Mouse (Mus musculus): Measurements from ENCODE around the gene Msi2.

Msi2 gene

GRCm38 (mm10) chr11:88462789-88463188, 255.5 kb downstream of the Msi2 start:
- in situ Hi-C loops (cut with MboI; ENCODE audit: low pct_unique_long_range_greater_than_20kb in 1 of 2, low sequenced_read_pairs in 2 of 2, unreplicated experiment in 1 of 2): no loop called here

DNA sequence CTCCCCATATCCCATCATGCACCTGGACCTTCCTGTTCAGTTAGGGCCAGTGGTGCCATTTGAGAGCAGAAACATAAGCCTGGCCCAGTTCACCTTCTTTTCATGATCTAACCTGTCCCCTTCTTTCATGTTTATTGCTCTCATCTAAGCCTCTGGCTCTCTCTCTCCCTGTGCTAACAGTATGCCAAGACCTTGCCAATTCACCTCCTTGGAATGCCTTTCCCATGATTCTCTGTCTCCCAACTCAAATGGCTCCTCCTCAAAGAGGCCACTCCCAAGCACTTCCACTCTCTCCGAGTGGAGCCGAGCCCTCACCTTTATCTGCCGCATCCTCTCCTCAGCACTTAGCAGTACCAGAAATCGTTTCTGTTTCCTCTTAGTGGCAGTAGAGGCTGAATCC, 256.7 kb downstream of the Msi2 start:
- in situ Hi-C loops (cut with MboI; ENCODE audit: low pct_unique_long_range_greater_than_20kb in 1 of 2, low sequenced_read_pairs in 2 of 2, unreplicated experiment in 1 of 2): no loop called here

DNA sequence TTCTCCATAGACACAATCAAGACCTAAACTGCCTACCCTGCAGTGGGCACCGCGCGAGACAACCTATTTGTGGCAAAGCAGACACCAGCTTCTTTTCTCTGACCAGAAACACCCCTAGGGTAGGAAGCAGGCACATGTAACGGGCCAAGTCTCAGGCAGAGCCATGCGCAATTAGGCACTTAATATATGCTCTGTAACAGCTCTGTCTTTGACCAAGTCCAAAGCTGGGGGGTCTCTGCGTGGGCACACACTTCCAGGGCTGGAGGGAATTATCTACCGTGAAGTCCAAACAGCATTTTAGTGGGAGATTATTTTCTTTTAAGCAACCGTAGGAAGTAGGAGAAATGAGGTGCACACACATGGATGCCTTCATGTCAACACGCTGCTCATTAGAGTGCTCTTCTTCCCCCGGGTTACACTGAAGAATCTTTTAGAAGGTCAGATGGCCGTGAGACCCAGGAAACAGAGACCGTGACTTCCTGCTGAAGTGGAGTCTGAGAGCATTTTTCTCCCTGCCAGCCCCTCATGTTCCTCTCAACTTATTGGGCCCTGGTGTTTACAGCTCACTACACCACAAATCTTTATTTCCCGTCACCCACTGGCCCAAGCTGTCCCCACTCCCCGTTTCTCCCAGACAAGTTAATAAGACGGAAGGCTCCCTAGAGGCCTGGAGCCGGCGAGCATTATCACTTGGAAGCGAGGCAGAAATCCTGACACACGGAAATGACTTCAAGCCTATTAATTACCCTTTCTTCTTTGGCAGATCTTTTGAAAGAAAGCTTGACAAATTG, 258.2 kb downstream of the Msi2 start:
- in situ Hi-C loops (cut with MboI; ENCODE audit: low pct_unique_long_range_greater_than_20kb in 1 of 2, low sequenced_read_pairs in 2 of 2, unreplicated experiment in 1 of 2): no loop called here

- in situ Hi-C loops (cut with MboI; ENCODE audit: low pct_unique_long_range_greater_than_20kb in 1 of 2, low sequenced_read_pairs in 2 of 2, unreplicated experiment in 1 of 2): no loop called here
Observed at GRCm38 (mm10) chr11:88457241-88457738, 261.0 kb downstream of the Msi2 start.

- in situ Hi-C loops (cut with MboI; ENCODE audit: low pct_unique_long_range_greater_than_20kb in 1 of 2, low sequenced_read_pairs in 2 of 2, unreplicated experiment in 1 of 2): no loop called here
Observed at GRCm38 (mm10) chr11:88454867-88455806, 263.2 kb downstream of the Msi2 start.

DNA sequence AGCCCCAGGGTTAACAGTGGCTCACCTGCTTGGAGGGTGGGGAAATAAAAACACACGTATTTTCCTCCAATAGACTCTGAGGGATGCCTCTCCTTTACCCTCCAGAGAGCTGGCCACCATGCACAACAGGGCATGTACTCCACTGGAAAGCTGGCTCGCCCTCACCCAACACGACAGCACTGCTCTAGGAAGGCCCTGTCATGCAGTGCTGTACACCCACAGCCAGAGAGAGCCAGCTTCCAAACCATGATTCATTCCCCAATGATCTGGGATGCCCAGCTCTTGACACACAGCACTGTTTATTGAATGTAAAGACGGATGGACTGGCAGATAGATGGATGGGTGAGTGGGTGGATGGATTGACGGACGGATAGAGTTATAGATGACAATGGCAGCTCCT, 269.1 kb downstream of the Msi2 start:
- in situ Hi-C loops (cut with MboI; ENCODE audit: low pct_unique_long_range_greater_than_20kb in 1 of 2, low sequenced_read_pairs in 2 of 2, unreplicated experiment in 1 of 2): no loop called here

DNA sequence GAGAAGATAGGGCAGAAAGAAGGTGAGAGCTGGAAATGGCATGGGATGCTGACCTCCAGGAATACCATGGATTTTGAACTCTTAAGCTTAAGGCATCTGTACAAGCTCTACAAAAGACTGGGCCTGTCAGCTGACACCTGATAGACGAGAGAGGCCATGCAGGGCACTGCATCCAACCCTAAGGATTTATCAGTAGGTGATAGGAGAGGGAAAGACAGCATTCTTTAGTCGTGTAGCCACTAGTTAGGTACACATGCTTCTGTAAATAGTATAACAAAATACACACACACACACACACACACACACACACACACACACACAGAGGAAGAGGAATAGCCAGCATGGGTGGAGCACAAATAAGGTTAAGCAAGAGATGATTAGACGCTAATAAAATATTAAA, 269.7 kb downstream of the Msi2 start:
- in situ Hi-C loops (cut with MboI; ENCODE audit: low pct_unique_long_range_greater_than_20kb in 1 of 2, low sequenced_read_pairs in 2 of 2, unreplicated experiment in 1 of 2): no loop called here

DNA sequence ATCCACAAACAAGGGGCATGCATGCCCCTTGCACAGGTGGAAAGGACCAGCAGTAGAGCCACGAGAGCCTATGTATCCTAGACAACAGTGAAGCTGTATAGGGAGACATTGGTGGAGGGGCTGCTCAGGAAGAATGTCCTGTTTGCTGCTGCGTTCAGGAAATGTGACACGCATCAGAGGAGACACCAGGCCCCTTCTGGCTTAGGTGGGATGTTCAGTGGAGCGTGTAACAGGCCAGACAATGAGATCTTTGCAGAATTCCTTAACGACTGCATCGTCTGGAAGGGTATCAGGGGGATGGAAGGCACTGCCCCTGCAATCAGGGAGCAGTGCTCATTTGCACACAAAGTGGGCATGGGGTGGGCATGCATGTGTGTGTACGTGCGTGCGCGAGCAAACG, 271.0 kb downstream of the Msi2 start:
- in situ Hi-C loops (cut with MboI; ENCODE audit: low pct_unique_long_range_greater_than_20kb in 1 of 2, low sequenced_read_pairs in 2 of 2, unreplicated experiment in 1 of 2): no loop called here

DNA sequence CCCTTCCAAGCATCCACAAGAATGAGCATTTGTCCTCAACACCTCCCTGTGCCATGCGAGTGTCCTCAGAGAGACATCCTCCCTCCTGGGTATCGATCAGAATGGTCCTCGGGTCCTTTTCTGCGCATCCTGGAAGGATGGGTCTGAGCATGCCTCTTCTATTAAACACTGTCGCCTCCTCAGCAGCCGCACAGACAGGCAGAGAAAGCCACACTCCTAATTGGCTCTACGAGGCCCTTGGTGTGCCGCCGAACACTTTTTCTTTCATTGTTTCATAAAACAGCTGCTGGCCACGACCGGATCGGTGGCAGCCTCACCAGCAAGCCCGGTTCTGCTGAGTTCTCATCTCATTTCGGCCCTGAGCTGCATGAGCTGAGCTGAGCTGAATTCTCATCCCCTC, 274.4 kb downstream of the Msi2 start:
- in situ Hi-C loops (cut with MboI; ENCODE audit: low pct_unique_long_range_greater_than_20kb in 1 of 2, low sequenced_read_pairs in 2 of 2, unreplicated experiment in 1 of 2): no loop called here

DNA sequence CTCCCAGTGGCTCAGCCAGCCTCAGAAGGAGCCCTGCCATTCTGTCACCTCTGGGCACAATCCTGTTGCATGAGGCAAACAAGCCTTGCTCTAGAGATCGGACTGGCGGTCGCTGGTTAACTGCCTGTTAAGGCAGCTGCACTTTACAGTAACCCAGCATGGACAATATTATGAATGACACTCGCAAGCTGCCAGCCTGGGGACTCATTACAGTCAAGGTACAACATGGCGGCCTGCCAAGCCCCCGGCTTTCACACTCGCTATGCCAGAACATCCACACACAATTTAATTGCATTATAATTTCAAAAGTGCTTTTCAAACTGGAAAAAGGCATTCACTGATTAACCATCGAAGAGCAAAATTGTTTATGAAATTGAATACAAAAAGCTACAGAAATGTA, 275.0 kb downstream of the Msi2 start:
- in situ Hi-C loops (cut with MboI; ENCODE audit: low pct_unique_long_range_greater_than_20kb in 1 of 2, low sequenced_read_pairs in 2 of 2, unreplicated experiment in 1 of 2): no loop called here

GRCm38 (mm10) chr11:88441871-88442740, 276.2 kb downstream of the Msi2 start:
- in situ Hi-C loops (cut with MboI; ENCODE audit: low pct_unique_long_range_greater_than_20kb in 1 of 2, low sequenced_read_pairs in 2 of 2, unreplicated experiment in 1 of 2): no loop called here

DNA sequence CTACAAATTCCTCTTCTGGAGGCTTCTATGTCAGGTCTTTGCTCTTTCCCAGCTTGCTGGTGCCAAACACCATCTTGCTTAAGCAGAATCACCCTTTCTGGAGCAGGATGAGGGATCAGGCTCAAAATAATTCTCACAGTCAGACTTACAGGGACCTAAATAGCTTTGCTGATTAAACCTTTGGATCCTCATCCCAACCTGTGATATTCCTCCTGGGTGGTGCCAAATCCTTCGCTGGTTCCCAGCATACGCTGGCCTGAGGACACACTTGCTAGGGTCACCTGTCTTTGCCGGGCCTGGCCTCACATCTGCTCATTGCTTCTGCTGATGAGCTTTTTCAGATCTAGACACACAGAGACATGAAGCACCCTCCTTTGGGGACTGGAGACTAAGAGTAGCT, 279.7 kb downstream of the Msi2 start:
- in situ Hi-C loops (cut with MboI; ENCODE audit: low pct_unique_long_range_greater_than_20kb in 1 of 2, low sequenced_read_pairs in 2 of 2, unreplicated experiment in 1 of 2): no loop called here

DNA sequence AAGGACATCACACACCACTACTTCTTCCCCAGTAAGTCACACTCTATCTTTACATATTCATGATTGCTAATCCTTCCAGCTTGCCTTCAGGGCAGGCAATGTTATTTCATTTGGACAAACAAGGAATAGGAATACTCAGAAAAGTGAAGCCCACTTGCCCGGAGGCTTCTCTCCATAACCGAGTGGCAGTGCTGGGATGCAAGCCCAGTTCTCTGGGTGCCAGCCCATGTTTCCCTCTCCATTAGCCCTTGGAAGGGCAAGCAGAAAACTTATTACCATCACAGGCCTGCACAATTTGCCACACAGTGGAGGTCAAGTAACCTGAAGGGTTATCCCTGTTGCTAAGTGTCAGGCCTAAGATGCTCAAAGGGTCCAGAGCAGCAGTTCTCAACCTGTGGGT, 281.7 kb downstream of the Msi2 start:
- in situ Hi-C loops (cut with MboI; ENCODE audit: low pct_unique_long_range_greater_than_20kb in 1 of 2, low sequenced_read_pairs in 2 of 2, unreplicated experiment in 1 of 2): no loop called here

- in situ Hi-C loops (cut with MboI; ENCODE audit: low pct_unique_long_range_greater_than_20kb in 1 of 2, low sequenced_read_pairs in 2 of 2, unreplicated experiment in 1 of 2): no loop called here
Observed at GRCm38 (mm10) chr11:88435543-88435942, 282.8 kb downstream of the Msi2 start.

DNA sequence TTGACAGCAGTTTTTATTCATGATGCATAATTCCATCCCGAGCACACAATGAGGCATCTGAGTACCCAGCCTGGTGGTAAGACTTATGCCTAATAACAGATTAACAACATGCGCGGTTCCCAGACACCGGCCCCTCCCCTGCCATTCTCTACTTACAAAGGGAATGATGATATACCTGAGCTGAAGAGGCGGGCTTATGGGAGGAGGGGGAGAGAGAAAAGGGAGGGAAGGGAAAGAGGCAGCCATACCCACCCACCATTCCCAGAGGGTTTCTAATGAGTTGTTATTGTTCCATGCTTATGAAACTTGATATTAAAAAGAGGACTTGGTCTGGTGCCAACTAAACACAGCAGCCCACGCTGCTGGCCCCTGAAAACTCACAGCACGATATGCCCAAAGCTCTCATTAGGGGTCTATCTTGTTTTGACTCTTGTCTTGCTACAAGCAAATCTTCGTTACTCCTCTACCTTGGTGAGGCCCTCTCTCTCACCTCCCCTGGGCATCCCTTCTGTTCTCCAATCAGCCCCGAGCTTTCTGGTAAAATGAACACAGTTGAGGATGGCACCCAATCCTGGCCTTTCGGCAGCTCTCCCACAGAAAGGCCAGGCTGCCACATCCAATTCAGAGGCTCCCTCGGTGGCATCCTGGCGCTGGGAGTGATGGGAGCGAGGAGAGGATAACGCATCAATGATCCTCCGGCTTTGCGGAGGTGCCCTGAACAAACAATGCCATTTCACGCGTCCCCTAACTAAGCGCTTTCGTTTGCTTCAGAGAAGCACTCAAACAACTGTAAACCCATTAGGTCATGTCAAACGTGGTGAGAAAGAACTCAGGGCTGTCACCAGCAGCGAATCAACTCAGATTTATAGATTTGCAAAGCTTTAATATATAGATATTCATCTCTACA, 286.7 kb downstream of the Msi2 start:
- in situ Hi-C loops (cut with MboI; ENCODE audit: low pct_unique_long_range_greater_than_20kb in 1 of 2, low sequenced_read_pairs in 2 of 2, unreplicated experiment in 1 of 2): no loop called here

DNA sequence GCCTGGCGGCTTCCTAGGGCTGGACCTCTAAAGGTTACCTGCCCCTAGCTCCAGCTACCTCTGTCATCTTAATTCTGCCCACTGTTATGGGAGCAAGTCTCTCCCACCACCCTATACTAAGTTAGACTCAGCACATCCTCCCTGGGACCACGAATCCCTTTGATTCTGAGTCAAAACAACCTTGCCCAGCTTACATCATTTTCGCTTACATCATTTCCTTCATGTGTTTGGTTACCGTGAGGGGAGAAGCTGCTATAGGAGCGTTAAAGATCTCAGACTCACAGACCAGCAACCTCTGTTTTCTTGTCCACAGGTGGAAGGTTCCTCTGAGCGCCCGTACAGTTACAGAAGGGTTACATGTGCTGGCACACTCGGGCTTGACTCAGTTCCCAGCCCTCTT, 288.0 kb downstream of the Msi2 start:
- in situ Hi-C loops (cut with MboI; ENCODE audit: low pct_unique_long_range_greater_than_20kb in 1 of 2, low sequenced_read_pairs in 2 of 2, unreplicated experiment in 1 of 2): no loop called here

DNA sequence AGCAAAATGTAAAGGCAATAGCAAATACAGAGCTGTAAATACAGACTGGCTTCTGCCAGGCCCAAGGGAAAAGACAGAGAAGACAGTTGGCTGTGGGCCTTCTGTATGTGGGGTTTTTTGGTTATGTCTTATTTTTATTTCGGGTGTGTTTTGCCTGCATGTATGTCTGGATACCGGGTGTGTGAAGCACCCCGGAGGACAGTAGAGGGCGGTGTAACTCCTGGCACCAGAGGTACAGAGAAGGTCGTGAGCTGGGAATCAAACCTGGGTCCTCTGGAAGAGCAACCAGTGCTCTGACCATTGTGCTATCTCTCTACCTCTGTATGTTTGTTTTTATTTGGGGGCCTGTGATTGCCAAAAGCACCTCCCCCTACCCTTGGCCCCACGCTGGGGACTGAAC, 288.6 kb downstream of the Msi2 start:
- in situ Hi-C loops (cut with MboI; ENCODE audit: low pct_unique_long_range_greater_than_20kb in 1 of 2, low sequenced_read_pairs in 2 of 2, unreplicated experiment in 1 of 2): loop anchor here in 1 of 2 experiments (10.0 kb wide), 1 partner anchor 385 kb away; no protein-coding TSS in a partner anchor

Data from mouse embryonic stem cell (cell line).